Mouse (Mus musculus): ENCODE results near the gene Zcchc14.

DNA sequence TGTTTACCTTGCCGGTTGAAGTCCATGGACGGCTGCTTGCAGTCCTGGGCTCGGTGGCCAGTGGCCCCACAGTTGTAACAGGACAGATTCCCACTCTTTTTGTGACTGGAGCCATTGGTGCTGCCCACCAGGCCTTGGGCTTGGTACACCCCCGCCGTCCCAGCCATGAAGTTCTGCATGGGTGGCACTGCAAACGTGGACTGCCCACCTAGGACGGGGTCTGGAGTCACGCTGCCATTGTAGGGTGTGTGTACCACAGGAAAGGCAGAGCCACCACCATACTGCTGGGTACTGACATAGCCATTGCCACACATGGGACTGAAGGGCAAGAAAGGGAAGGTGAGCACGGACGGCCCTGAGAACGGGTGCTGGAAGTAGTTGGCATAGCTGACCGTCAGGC lies 48.9 kb downstream of the Zcchc14 start:
- TF ChIP-seq CTCF (conservative IDR thresholded peaks at IDR 0.05; ENCODE audit: insufficient read depth, insufficient read length, low read depth, low read length) (no peak), POLR2A (IDR thresholded peaks at IDR 0.05; ENCODE audit: low read depth, low read length) (no peak)

Data from kidney, adult 2 months (tissue).